Mouse (Mus musculus): ENCODE data around the gene Fto. TPM values are rescaled to one million over a fixed set of nuclear protein-coding genes. Genes with fewer than 3 reads are reported as not detected.

Gene Fto
- total RNA-seq, 1 experiment from 2014 or later, result 36.0 TPM

DNA sequence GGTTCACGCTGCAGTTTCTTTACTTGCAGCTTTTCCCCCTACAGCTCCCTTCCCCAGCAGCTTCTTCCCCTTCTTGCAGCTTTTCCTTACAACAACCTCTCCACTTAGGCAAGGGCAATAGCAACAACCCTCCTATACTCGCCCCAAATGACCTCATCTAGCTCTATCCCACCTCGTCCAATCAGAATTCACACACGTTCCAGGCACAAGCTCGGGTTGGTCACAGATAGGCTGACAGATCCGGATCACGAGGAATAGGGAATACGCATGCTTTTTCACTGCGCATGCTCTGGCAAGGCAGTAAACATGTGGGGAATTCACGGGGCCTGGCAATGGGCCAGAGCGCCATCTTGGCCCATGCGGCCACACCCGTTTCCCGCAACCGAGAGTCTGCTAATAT lies 122.7 kb downstream of the Fto start:
- ATAC-seq (replicated peaks; ENCODE audit: low read depth, poor library complexity, severe bottlenecking), result no peak

DNA sequence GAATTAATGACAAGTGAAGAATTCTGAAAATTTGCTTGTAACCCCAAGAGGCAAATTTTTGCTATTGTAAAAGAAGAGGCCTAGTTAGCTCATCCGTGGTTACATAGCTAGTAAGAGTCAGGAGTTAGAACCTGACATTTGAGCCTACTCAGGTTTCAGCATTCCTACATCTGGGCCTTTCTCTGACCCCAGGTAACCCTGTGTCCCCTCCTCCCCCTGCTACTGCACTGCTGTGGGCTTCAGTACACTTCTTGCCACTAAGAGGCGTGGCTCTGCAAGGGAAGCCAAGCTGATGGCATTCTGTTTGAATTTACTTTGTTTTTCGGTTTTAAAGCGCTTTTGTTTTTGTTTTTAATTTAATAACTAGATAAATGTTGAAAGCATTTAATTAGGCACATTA lies 130.6 kb downstream of the Fto start:
- ATAC-seq (replicated peaks; ENCODE audit: low read depth, poor library complexity, severe bottlenecking), result no peak

DNA sequence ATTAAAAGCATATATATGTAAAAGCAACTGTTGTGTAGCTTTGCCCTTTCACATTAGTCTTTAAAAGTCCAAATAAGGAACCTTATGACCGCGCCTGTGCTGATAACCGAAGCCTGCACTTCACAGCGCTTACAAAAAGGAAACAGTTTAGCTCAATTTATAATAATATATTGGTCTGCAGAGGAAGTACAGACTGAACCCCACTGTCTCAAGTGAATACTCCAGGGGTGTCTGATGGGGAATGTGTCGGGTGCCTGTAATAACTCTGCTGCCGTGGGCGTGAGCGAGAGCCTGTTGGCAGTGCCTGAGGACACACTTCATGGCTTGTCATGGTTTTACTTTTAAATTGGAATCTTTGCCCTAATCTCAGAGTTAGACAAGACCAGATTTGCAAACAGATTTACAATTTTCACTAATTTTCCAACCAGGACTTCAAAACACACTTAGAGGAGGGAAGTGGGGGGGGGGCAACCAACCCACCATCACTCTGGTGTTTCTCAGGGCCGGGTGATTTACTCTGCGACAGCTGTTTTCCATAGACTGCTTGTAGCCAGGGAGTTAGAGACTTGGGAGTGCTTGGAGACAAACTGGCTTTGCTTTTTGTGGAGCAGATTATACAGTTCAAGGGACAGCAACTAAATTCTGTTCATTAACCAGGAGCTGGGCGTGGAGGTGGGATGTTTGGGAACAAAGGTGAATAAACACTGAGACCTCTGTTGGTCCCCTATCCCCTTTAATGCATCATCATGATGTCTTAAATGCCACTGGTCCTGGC lies 131.5 kb downstream of the Fto start:
- ATAC-seq (replicated peaks; ENCODE audit: low read depth, poor library complexity, severe bottlenecking), result no peak

DNA sequence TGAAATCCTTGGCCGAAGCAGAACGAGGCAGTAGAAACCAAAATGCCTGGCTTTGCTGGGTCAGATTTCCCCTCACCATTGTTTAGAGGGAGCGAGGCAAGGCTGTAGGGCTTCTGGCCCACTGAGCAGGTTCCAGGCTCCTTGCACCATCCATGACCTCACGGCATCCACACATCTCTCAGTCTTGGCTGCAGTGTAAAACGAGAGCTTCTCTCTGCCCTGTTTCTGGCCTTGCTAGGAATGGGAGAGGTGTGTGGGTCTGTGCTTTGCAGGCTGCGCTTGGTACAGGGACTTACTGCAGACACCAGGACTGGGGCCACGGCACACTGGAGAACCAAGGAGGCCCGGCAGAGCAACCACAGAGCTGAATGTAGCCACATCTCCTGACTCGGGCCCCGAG lies 132.2 kb downstream of the Fto start:
- no peak for ATAC-seq (replicated peaks; ENCODE audit: low read depth, poor library complexity, severe bottlenecking)

DNA sequence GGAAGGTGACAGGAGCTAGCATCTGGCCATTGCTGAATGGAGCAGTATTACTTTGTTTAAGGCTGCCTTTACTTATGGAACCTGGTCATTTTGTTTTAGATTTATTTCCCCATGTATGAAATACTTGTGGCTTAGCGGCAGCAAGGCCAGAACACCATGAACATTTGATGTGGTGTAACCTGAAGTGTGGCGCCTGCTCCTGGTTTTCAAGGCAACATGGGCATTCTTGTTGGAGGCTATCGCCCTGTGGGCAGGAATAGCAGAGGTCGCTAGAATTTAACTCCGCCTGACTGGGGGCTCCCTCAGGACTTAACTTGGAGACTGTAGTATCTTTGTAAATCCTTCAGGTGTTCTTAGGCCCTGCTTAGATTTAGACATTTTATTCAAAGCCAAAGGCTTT lies 132.7 kb downstream of the Fto start:
- no peak for ATAC-seq (replicated peaks; ENCODE audit: low read depth, poor library complexity, severe bottlenecking)

DNA sequence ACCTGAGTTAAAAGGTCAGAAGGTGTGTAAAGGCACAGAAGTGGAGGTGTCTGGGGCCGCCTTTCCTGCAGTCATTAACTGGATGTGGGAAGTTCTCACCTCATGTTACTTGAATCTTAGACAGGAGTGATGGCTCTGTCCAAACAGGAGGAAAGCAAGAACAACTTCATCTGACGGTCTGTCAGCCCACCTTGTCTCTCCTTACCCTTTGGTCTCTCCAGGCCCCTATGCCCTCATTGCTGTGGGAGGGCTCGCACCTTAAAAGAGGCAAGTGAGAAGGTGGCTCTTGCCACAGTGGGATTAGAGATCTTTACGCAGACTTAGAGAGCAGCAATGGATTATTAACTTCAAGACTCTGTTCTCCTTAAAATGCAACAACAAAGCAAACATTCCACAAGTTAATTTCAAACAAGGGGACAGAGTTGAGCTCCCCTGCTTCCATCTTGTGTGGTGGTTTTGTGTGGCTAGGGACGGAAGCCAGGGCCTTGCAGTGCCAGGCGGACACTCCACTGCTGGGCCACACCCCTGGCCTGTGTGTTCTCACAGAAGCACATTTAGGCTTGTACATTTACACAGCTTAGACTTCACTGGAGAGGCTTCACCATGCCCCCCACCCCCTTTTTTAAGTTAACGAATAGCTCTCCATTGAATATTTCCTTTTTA lies 135.5 kb downstream of the Fto start:
- no peak for ATAC-seq (replicated peaks; ENCODE audit: low read depth, poor library complexity, severe bottlenecking)

DNA sequence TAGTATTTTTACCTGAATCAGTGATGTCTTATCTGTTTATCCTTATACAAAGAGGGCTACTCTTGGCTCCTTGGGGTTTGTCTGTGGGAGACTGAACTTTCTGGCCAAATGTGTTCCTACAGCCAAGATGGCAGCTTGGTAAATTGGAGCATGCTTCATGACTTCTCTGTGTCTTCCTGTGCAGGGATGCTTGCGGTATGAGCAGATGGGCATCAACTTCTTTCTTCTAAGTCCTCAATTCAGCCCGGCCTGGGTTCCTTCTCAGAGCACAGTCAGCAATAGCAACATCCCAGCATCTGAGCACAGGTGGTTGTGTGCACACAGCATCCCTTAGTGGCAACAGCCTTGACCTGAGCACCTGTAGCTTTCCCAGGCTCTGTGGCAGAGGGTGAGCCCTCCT lies 141.6 kb downstream of the Fto start:
- ATAC-seq (replicated peaks; ENCODE audit: low read depth, poor library complexity, severe bottlenecking), result no peak

- no peak for ATAC-seq (replicated peaks; ENCODE audit: low read depth, poor library complexity, severe bottlenecking)
Observed at GRCm38 (mm10) chr8:91455591-91455990, 142.3 kb downstream of the Fto start.

- ATAC-seq (replicated peaks; ENCODE audit: low read depth, poor library complexity, severe bottlenecking), result no peak
Observed at GRCm38 (mm10) chr8:91458016-91458415, 144.7 kb downstream of the Fto start.

DNA sequence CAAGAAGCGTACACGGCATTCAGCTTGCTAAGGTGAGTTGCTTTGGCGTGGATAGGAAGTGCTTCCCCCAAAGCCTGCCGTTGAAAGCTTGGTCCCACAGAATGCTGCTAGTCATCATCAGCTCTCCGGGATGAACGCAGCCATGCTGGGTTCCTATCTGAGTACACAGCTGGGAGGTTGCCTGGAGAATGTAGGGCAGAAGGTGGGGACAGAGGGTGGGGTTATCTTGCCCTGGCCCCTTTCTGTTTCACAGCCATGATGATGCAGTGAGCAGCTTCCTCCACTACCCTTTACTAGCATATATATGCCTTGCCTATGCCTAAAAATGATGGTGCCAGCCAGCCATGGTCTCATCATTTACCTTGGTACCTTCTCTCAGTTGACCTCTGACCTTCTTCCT lies 147.6 kb downstream of the Fto start:
- no peak for ATAC-seq (replicated peaks; ENCODE audit: low read depth, poor library complexity, severe bottlenecking)

GRCm38 (mm10) chr8:91463757-91464156 lies 150.4 kb downstream of the Fto start:
- ATAC-seq (replicated peaks; ENCODE audit: low read depth, poor library complexity, severe bottlenecking), result no peak

- ATAC-seq (replicated peaks; ENCODE audit: low read depth, poor library complexity, severe bottlenecking), result no peak
Observed at GRCm38 (mm10) chr8:91467463-91467862, 154.1 kb downstream of the Fto start.

DNA sequence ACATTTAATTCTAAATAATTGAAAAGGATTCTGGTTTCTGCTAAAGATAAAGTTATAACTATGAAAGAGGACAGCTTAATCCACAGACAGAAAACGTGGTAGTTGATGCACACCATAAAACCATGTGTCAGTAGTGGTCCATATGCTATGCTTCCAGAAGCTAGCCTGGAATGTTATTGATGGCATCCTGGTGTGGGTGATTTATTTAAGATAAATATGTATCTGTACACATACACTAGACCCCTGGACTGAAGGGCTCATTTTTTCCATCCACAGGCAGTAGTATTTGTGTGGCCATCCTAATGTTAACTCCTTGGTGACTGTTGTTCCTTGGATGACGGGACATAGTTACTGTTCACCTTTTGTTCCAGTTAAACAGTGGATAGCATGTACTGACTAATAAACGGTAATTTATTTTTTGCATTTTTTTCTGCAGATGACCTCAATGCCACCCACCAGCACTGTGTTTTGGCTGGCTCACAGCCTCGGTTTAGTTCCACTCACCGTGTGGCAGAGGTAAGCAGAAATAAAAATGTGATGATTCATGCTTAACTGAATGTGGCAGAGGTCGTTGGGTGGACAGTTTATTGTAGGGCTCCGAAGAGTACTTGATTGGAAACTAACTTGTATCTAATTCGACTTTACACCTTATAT lies 154.7 kb downstream of the Fto start:
- no peak for ATAC-seq (replicated peaks; ENCODE audit: low read depth, poor library complexity, severe bottlenecking)

GRCm38 (mm10) chr8:91469441-91469840 lies 156.1 kb downstream of the Fto start:
- ATAC-seq (replicated peaks; ENCODE audit: low read depth, poor library complexity, severe bottlenecking), result no peak

DNA sequence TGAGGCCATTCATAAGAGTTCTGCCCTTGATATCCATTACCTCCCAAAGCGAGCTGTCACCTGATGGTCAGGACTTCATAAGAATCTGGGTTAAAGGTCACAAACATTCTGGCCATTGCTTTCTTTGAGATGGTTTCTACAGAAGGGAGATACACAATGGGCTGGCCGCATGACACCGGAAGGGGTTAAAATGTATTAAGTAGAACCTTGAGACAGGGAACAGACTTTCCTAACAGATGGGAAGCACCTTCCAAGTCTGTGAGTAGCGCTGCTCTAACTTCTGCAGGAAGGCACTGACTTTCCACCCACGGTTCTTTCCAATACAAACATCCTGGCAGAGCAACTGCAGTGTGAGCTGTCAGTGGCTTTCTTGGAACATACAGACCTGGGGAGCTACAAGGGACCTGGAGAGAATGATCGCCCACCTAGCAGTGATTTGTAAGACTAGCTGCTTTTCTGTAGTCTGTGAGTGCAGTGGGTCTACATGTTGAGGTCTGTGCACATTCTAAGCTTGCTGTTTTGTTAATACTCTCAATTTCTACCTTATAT lies 161.5 kb downstream of the Fto start:
- ATAC-seq (replicated peaks; ENCODE audit: low read depth, poor library complexity, severe bottlenecking), result no peak

GRCm38 (mm10) chr8:91476988-91477387 lies 163.7 kb downstream of the Fto start:
- ATAC-seq (replicated peaks; ENCODE audit: low read depth, poor library complexity, severe bottlenecking), result no peak

- no peak for ATAC-seq (replicated peaks; ENCODE audit: low read depth, poor library complexity, severe bottlenecking)
Observed at GRCm38 (mm10) chr8:91477471-91477870, 164.1 kb downstream of the Fto start.

DNA sequence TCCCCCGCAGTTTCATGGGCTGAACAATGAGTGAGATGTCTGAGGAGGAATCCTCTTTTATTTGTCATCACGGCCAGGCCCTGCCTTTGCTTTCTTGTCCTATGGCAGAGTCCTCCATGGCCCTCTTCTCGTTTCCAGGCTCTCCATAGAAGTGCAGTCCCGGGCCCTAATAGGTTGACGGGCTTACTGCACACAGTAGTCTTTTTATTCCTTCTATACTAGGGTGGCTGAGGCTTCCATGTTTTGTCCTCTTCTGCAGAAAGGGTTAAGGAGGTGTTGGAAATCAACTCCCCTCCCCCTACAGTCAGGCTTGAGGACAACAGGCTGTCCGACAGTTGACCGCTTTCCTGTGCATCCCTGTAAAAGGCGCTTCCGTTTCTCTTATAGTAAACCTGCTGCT lies 169.2 kb downstream of the Fto start:
- no peak for ATAC-seq (replicated peaks; ENCODE audit: low read depth, poor library complexity, severe bottlenecking)

DNA sequence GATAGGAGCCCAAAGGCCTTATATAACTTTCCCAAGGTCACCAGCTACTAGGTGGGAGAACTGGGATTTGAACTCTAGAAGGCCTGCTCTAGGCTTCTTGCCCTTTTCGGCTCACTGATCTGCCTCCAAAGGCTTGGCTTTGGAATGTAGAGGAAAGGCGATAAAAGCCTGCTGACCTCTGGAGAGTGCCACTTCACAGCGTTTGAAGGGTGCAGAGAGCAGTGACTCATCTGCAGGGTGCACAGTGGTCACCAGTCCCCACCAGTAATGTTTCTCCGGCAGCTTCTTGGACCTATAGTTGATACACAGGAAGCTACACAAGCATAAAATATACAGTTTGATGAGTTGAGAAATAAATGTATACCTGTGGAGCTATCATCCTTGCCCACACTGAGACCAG lies 173.1 kb downstream of the Fto start:
- no peak for ATAC-seq (replicated peaks; ENCODE audit: low read depth, poor library complexity, severe bottlenecking)

GRCm38 (mm10) chr8:91487456-91487855 lies 174.1 kb downstream of the Fto start:
- ATAC-seq (replicated peaks; ENCODE audit: low read depth, poor library complexity, severe bottlenecking), result no peak
